Mouse (Mus musculus) lung, embryonic 14.5 days (tissue): ENCODE measurements around the gene Gdf15. TPM values are rescaled to one million over a fixed set of nuclear protein-coding genes. Genes with fewer than 3 reads are reported as not detected.

ENCODE experiments used
- ATAC-seq: fragments of 200-750 bp; cut with Nextera tagmentation; 2 replicates; pipeline ENCODE4 v1.8.0; 2017; ENCODE audit warnings: mild to moderate bottlenecking, moderate TSS enrichment, moderate library complexity; ENCODE audit not compliant: insufficient read depth
- DNase-seq: peaks from one replicate; pipeline ENCODE4 v3.0.0-alpha.2; 2015
- H3K27ac ChIP-seq: fragments of 300-500 bp; sonication (generic); 2 replicates; pipeline ENCODE4 v1.5.1; 2014; ENCODE audit warnings: low read depth, mild to moderate bottlenecking, moderate library complexity
- H3K27me3 ChIP-seq: fragments of 300-500 bp; sonication (generic); 2 replicates; pipeline ENCODE4 v1.6.1; 2014; ENCODE audit warnings: low read length, control low read depth; ENCODE audit not compliant: insufficient read depth
- H3K36me3 ChIP-seq: fragments of 300-500 bp; sonication (generic); 2 replicates; pipeline ENCODE4 v1.6.1; 2014; ENCODE audit warnings: control low read depth; ENCODE audit not compliant: insufficient read depth
- H3K4me1 ChIP-seq: fragments of 300-500 bp; sonication (generic); 2 replicates; pipeline ENCODE4 v1.6.1; 2014; ENCODE audit warnings: antibody characterized with exemption, control low read depth; ENCODE audit not compliant: insufficient read depth
- H3K4me2 ChIP-seq: fragments of 300-500 bp; sonication (generic); 2 replicates; pipeline ENCODE4 v1.6.1; 2014; ENCODE audit warnings: mild to moderate bottlenecking
- H3K4me3 ChIP-seq: fragments of 300-500 bp; sonication (generic); 2 replicates; pipeline ENCODE4 v1.5.1; 2014; ENCODE audit warnings: low read depth, low read length
- H3K9ac ChIP-seq: fragments of 300-500 bp; sonication (generic); 2 replicates; pipeline ENCODE4 v1.6.1; 2014
- H3K9me3 ChIP-seq: fragments of 300-500 bp; sonication (generic); 2 replicates; pipeline ENCODE4 v1.6.1; 2016; ENCODE audit warnings: low read depth, low read length, control low read depth
- CTCF ChIP-seq: IDR thresholded peaks from 2 replicates; pipeline ENCODE4 v1.5.1; 2016; ENCODE audit warnings: antibody characterized with exemption, low read depth
- whole genome bisulfite sequencing: fragments of 180-500 bp; shearing (Covaris S2); extraction: QIAGEN DNeasy Blood & Tissue Kit; methylation state at CpG from one replicate; pipeline ENCODE4 v1.1.7; 2014; 5-methylcytosine and 5-hydroxymethylcytosine counted together
- polyA plus RNA-seq: library from polyadenylated mRNA; unstranded; fragments of >200 nt; fragmentation: Nextera tagmentation; extraction: Ambion mirVana; gene quantifications from 2 replicates; pipeline ENCODE4 v1.2.1, GENCODE M21; 2014

Gdf15 gene
- polyA plus RNA-seq, 1 experiment from 2014 or later = 0.12 TPM

GRCm38 (mm10) chr8:70584606-70585257 lies 47.5 kb downstream of the Gdf15 start:
- H3K4me1 ChIP-seq = no peaks in the 10 kb centered on the region
- ATAC-seq = no peak; the same call in 1 of the 2 replicates
- no peak overlapping the region for H3K4me2 ChIP-seq
- H3K9ac ChIP-seq = no peak overlapping the region
- no peaks in the 10 kb centered on the region for H3K27me3 ChIP-seq
- H3K4me3 ChIP-seq = no peak overlapping the region
- H3K9me3 ChIP-seq = no peaks in the 10 kb centered on the region
- TF ChIP-seq CTCF = no peak
- H3K36me3 ChIP-seq = peaks cover 83% of the 10 kb centered on the region
- H3K27ac ChIP-seq = no peak overlapping the region
- WGBS = 83% methylated on average over 9 of the region's 9 CpGs
- DNase-seq = no peak

- Histone ChIP-seq H3K36me3 (peaks cover 77% of the 10 kb centered on the region), H3K4me3 (no peak overlapping the region), H3K9me3 (no peaks in the 10 kb centered on the region), H3K27me3 (no peaks in the 10 kb centered on the region), H3K27ac (no peak overlapping the region), H3K4me1 (no peaks in the 10 kb centered on the region), H3K9ac (no peak overlapping the region), H3K4me2 (no peak overlapping the region)
- ATAC-seq = no peak
- 88% methylated on average over 18 of the region's 18 CpGs for WGBS
- DNase-seq = no peak
- no peak for TF ChIP-seq CTCF
Measured at GRCm38 (mm10) chr8:70583476-70584387, 48.5 kb downstream of the Gdf15 start.

Other genes with a start within 250 kb of the Gdf15 start
- 15.5 and 21.8 TPM in 2 replicates for gene Crtc1, start 192.9 kb downstream of the Gdf15 start, polyA plus RNA-seq
- gene Klhl26, start 155.5 kb downstream of the Gdf15 start, polyA plus RNA-seq = 21.8 and 24.4 TPM in 2 replicates
- 6.7 and 8.3 TPM in 2 replicates for gene Tmem59l, start 145.1 kb downstream of the Gdf15 start, polyA plus RNA-seq
- gene Crlf1, start 139.3 kb downstream of the Gdf15 start, polyA plus RNA-seq = 151 and 165 TPM in 2 replicates
- gene Rex1bd, start 125.7 kb downstream of the Gdf15 start, polyA plus RNA-seq = 113 and 126 TPM in 2 replicates
- gene Uba52, start 121.7 kb downstream of the Gdf15 start, polyA plus RNA-seq = 964 and 1,036 TPM in 2 replicates
- gene Fkbp8, start 104.7 kb downstream of the Gdf15 start, polyA plus RNA-seq = 239 and 245 TPM in 2 replicates
- gene Kxd1, start 104.5 kb downstream of the Gdf15 start, polyA plus RNA-seq = 56.3 and 59.0 TPM in 2 replicates
- gene Ell, start 93.0 kb downstream of the Gdf15 start, polyA plus RNA-seq = 18.5 and 20.0 TPM in 2 replicates
- gene Isyna1, start 38.1 kb downstream of the Gdf15 start, polyA plus RNA-seq = 91.6 and 107 TPM in 2 replicates
- gene Ssbp4, start 23.6 kb downstream of the Gdf15 start, polyA plus RNA-seq = 127 and 143 TPM in 2 replicates
- 1.9 TPM in 2 replicates for gene Lrrc25, start 16.3 kb downstream of the Gdf15 start, polyA plus RNA-seq
- 46.6 and 48.2 TPM in 2 replicates for gene Pgpep1, start 27.9 kb upstream of the Gdf15 start, polyA plus RNA-seq
- gene Lsm4, start 40.8 kb upstream of the Gdf15 start, polyA plus RNA-seq = 305 and 327 TPM in 2 replicates
- 70.1 and 72.9 TPM in 2 replicates for gene Jund, start 66.5 kb upstream of the Gdf15 start, polyA plus RNA-seq
- 0.04 TPM in 1 of 2 replicates, not detected in the other for gene Iqcn, start 71.0 kb upstream of the Gdf15 start, polyA plus RNA-seq
- not detected in 2 replicates for gene Gm3336, start 86.1 kb upstream of the Gdf15 start, polyA plus RNA-seq
- 0.17 and 0.23 TPM in 2 replicates for gene Pde4c, start 91.3 kb upstream of the Gdf15 start, polyA plus RNA-seq
- gene Rab3a, start 122.2 kb upstream of the Gdf15 start, polyA plus RNA-seq = 10.5 and 12.0 TPM in 2 replicates
- gene Mpv17l2, start 128.5 kb upstream of the Gdf15 start, polyA plus RNA-seq = 27.9 and 29.4 TPM in 2 replicates
- 46.5 and 52.4 TPM in 2 replicates for gene Pik3r2, start 144.3 kb upstream of the Gdf15 start, polyA plus RNA-seq
- gene Mast3, start 172.6 kb upstream of the Gdf15 start, polyA plus RNA-seq = 16.1 and 18.0 TPM in 2 replicates
- 0.17 TPM in 1 of 2 replicates, not detected in the other for gene Il12rb1, start 176.0 kb upstream of the Gdf15 start, polyA plus RNA-seq
- 4.3 and 4.4 TPM in 2 replicates for gene Arrdc2, start 207.3 kb upstream of the Gdf15 start, polyA plus RNA-seq
- 0.54 and 0.72 TPM in 2 replicates for gene Kcnn1, start 230.8 kb upstream of the Gdf15 start, polyA plus RNA-seq
- 121 and 125 TPM in 2 replicates for gene Ccdc124, start 241.5 kb upstream of the Gdf15 start, polyA plus RNA-seq